Mouse (Mus musculus) right cerebral cortex, adult 18-20 months (tissue): Measurements from ENCODE around the gene Zfp109.

Experiments
- DNase-seq: peaks from one replicate; pipeline ENCODE4 v3.0.0; 2022; ENCODE audit warnings: mixed read lengths

The Zfp109 gene

DNA sequence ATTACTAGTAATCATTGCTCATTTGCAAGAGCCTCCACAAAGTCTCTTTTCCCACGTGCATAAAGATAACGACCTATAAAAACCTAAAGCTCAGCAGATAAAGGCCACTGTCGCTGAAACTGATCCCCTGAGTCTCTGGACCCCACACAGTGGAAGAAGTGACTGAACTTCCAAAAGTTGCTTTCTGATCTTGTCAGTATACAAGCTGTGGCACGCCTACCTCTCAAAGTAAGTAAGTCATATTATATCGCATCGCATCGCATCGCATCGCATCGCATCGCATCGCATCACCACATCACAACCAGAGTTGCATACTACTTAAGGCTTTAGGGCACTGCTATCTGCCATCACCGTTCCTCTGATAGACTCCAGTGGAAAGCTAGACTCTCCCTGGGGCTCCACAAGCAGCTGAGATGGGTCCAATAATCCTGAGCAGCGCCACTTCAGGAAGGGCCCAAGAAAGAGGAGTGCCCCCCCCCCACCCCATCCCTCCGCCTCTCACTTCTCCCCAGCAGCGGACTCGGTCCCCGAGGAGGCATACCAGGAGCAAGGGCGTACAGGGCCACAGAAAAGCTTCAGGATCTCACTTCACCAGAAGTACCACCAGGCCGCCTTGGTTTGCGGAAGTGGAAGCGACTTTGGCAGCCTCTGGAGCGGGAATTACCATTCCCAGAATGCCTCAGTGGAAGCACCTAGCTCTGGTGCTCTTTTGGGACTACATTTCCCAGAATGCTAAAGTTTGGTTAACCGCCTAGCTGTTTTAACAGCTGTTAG is 29.7 kb downstream of the Zfp109 start:
- peak; percentile 80 for DNase-seq

DNA sequence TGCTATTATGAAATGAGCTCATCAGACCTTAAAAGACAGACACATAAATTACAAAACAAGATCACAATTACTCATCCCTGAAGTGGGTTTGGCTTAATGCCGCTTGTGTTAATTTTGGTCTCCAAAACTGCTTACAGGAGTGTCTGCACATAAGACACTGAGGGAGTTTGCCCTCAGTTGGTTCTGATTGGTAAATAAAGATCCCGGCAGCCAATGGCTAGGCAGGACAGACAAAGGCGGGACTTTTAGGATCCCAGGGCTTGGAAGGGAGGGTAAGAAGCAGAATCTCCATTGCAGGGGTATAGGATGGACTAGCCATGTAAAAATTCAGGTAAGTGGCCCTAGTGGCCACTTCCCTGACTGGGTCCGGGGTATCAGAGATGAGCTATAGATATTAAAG is 40.4 kb downstream of the Zfp109 start:
- no peak for DNase-seq

DNA sequence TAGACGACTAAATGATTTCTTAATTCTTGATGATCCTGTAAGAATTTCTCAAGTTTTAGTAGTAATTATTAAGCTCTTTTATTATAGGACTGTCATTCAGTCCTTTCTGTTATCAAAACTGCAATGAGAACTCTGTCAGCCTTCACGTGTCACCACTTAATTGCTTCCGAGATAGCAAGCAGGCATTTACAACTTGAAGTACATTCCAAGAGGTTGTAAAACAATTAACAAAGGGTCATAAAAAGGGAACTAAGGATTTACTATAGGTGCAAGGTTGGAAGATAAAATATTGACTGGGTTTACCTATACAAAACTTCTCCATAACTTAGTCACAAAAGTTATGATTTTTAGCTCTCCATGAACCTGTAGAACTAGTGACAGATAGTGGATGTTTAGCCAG is 44.2 kb downstream of the Zfp109 start:
- no peak for DNase-seq

DNA sequence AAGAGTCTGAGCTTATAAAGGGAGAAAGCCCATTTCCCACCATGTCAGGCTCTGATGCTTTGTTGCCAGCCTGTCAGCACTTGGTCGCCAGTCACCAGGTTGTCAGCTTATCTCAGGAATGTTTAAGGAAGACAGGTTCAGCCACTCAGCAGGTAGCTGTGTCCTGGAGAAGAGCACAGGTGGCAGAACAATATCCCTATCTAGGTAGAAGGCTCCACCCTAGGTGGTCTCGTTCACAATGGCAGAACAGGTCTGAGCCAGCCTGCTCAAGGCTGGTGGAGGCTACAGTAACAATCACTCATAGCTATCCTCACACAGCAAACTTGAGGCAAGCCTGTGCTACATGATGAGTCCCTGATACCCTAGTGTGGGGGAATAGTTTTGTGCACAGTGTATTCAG is 46.0 kb downstream of the Zfp109 start:
- no peak for DNase-seq

DNA sequence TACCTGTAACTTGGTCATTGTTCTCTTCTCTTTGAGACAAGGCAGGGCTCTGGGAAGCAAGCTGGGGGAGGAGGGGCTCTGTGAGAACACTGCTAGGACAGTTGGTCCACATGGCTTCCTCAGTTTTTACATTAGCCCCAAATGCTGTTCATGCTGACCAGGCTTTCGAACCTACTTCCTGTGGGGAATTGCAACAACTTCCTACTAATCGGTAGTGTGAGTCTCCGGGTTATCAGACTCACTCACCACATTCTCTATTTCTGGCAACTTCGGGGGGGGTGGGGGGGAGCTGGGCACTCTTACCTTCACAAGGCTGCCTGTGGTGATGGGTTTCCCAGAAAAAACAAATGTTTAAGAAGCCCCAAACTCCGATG is 47.8 kb downstream of the Zfp109 start:
- DNase-seq = no peak

DNA sequence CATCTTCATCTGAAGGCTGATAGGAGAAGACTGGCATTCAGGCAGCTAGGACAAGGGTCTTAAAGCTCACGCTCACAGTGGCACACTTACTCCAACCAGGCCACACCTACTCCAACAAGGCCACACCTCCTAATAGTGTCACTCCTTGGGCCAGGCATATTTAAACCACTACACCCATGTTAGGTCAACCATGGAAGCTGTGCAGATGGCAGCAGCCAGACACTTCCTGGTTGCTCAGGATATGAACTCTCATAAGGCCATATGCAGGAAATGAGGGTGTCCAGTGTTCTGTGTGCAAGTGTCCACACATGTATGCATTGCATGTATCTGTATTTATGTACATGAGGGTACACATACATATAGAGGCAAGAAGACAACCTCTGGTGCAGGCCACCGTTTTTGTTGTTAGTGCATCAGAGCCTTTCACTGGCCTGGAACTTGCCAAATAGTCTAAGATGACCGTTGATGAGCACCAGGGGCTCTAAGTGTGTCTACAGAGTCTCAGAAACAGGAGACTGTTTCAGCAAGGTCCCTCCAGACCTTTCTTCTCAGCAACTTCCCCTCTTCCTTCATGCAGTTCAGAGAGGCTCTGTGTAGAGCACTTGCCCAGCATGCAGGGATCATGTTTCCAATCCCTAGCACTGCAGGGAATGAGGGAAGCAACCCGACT is 48.3 kb downstream of the Zfp109 start:
- DNase-seq = no peak

DNA sequence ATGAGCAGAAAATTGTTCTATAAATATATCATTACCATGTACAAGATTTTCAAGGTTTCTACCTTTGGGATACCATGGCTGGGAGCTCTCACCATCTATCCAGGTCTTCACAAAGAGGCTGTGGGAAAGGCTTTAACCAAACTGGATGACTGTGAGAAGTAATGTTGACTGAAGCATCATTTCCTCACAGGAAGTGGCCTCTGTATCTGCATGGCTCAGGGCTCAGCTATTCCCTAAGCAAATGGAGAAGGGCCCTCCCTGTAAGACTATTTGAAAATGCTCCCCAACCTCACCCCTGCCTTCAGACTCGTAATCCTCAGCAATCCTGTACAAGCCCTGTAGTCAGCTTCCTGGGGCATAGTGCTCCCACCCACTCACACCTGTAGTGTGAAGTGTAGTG is 49.7 kb downstream of the Zfp109 start:
- DNase-seq = no peak
